Mouse (Mus musculus) lung, adult 18-20 months (tissue): ENCODE measurements around the gene Hck.
A peak's percentile ranks its signal among the peaks of the same experiment; 100 is the strongest.

Source experiments
- DNase-seq, 2 experiments: peaks; one replicate each; pipeline ENCODE4 v3.0.0; 2022; ENCODE audit warnings: mixed read lengths in 2 of 2

Hck gene

DNA sequence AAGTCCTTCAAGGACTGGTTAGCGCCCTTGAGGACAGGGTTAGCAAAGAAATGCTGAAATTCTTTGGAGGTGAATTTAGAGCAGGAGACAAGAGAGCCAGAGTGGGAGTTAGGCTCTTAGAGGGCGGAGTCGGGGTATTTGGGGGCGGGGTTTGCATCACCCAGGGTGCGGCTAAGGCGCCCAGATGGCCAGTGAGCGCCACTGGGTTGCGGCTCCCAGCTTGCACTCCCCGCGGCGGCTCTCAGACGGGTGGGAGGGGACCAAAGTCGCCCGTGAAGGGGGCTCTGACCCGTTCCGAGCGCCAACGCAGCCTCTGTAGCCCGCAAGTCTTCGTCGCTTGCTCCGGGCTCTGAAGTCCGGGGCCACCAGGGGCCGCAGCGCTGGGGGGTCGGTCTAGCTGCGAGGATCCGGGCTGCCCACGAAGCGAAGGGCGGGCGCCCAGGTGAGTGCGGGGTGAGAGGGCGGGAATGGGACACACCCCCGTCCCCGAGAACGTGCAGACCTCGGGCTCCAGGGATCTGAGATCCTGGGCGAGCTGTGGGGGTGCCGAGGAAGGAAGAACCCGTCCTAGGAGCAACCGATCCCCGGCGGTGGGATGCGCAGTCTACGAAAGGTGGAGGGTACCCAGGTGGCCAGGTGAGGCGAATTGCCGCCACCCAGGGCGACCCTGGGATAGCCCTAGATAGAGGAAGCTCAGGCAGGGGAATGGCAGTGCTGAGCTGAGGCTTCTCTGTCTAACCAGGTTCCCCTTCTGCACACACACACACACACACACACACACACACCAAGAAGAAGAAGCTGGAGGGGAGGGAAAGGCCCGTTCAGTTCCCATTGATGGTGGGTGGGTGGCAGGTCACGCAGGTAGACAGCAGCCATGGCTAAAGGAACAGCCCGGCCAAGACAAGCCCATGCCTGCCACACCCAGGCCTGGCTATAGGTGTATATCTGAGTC, at the start of gene Hck:
Hck (plus strand) TSS at position 156 of the 952 bp plus-strand sequence.
- DNase-seq: peak; percentile 83 to 87

DNA sequence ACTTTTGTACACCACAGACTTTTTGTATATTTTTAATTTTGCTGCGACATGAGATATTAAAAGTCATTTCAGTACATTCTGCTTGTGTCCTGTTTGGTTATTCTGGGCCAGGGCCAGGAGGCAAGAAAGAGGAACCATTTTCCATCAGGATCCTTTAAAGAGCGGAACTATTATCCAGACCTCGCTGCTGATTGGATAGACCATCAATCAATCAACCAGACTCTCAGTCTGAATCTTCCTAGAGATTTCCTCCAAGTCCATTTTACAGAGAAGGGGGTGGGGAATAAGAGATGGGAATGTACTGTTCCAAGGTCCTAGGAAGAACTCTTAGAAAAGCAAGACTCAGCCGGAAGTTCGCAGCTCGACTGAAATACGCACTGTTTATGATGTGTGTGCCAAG, 48.1 kb upstream of the Hck start:
- no peak for DNase-seq

GRCm38 (mm10) chr2:153063394-153063793, 44.9 kb upstream of the Hck start:
- DNase-seq: no peak

DNA sequence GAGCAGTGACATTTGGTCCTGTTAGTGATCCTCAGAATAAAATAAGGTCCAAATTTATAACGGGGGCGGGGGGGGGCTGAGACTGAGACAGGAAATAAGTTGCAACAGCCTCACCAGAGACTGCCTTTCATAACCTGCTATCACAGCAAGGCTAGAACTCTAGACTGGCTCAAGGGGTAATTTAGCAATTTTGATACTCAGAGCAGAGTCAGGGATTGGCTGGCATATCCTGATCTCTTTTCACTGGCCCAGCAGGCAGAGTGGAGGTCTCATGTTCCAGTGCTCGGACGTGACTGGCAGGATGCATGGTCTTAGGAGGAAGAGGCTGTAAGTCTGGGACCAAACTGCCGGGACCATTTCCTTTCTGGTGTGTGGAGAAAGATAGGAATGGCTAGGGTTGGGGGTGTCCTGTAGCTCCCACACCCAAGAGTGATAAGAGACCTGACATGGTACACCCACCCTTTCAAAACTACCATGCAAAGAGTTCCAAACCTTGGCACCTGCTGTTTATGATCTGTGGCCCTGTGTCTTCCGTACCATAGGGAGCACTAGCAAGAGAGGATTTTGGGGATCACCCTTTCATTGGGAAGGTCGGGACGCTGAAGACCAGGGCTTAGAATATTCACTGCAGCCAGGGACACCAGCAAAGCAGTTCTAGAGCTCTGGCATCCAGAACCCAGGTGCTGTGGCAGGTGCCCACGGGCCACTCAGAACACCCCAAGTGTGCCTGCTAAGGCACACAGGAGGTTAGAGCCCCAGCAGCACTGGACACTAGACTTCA, 43.9 kb upstream of the Hck start:
- DNase-seq: peak in 1 of 2 experiments; percentile 41

- DNase-seq: peak; percentile 73 to 84
These were observed 42.3 kb upstream of the Hck start, which contains the start of gene Ccm2l for GRCm38 (mm10) chr2:153065747-153066508. Ccm2l (plus strand) TSS chr2:153065955.

GRCm38 (mm10) chr2:153066991-153067390, 41.3 kb upstream of the Hck start:
- peak; percentile 26 to 54 for DNase-seq

- peak; percentile 34 to 47 for DNase-seq
These were observed 37.3 kb upstream of the Hck start for GRCm38 (mm10) chr2:153070762-153071490.

- no peak for DNase-seq
These were observed 36.6 kb upstream of the Hck start for GRCm38 (mm10) chr2:153071491-153072184.

- no peak for DNase-seq
These were observed 33.6 kb upstream of the Hck start for GRCm38 (mm10) chr2:153074651-153075050.

DNA sequence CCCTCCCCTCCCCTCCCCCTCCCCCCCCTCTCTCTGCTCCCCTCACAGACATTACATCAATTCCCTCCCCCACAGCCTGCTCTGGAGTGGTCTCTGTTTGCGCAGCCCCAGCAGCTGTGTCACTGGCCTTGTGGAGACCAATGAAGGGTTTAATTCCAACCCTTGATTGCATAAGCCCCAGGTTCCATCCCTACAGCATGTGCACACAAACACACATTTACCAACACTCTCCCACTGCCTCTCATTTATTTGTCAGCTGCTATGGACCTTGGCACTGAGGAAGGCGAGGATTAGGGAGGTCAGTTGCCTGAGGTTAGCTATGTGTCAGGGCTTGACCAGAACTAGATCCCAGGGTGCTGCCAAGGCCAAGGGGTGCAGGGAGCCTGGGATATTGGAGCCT, 32.3 kb upstream of the Hck start:
- DNase-seq: no peak

- peak; percentile 68 to 83 for DNase-seq
These were observed 27.3 kb upstream of the Hck start for GRCm38 (mm10) chr2:153080841-153081523.

DNA sequence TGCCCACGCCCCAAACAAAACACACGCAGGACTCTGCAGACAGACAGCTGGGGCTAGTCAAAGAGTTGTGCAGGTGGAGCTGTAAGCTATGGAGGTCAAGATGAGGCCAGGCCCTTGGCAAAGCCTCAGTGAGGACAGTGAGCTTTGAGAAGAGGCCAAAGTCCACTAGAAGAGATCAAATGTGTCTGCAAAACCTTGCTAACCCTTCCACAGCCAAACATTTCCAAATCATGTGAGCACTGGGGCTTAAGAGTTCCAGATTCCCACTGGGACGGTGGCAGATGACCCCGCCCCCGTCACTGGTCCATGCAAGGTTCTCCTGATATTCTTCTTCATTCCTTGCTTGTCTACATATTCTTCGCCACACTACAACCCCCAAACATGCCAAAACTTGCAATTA, 26.4 kb upstream of the Hck start:
- DNase-seq: no peak

- peak; percentile 40 to 43 for DNase-seq
These were observed 25.0 kb upstream of the Hck start for GRCm38 (mm10) chr2:153083275-153083674.

DNA sequence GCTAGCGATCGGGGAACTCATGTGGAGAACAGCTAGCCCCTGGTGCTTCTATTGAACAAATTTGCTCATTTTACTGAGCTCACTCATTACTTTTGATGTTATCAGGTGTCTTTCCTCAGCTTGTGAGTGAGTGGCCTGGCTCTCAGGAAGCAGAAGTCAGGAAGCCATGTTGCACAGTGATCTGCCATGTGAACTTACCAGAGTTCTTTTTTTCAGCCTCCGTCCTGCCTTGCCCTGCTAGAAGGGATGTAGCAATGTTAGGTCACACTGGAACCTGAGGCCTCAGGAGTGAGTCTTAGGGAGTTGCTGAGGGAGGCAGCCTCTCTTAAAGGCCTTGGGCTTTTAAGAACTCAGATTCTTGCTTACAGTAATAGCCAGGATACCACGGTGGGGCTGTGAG, 24.4 kb upstream of the Hck start:
- no peak for DNase-seq

DNA sequence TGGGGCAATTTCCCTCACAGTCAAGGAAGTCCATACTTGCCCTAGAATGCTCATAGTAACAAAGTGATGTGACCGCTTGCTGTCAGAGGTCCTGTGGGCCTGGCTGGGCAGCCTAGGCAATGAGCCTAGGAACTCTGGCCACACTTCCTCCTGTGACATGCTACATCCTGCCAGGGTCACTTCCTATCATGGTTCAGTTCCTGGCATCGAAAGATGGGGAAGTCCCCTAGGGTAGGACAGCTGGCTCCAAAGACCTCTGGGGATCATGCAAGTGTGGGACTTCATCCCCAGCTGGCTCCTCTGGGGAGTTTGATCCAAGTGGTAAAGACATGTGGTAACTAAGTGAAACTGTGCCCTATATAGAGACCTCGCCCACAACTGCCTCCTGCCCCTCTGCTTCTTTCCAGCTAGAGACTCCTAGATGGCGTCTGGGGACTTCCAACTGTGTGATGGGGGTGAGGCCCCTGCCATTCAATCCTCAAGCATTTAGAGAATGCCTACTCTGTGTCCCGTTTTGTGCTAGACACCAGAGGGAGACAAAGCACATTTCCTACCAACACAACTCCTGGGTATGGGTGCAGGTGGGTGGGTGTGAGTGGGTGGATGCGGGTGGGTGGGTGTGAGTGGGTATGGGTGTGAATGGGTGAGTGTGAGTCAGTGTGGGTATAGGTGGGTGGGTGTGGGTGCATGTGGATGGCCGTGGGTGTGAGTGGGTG, 23.8 kb upstream of the Hck start:
- peak; percentile 50 to 51 for DNase-seq

- no peak for DNase-seq
These were observed 22.7 kb upstream of the Hck start for GRCm38 (mm10) chr2:153085556-153085955.

DNA sequence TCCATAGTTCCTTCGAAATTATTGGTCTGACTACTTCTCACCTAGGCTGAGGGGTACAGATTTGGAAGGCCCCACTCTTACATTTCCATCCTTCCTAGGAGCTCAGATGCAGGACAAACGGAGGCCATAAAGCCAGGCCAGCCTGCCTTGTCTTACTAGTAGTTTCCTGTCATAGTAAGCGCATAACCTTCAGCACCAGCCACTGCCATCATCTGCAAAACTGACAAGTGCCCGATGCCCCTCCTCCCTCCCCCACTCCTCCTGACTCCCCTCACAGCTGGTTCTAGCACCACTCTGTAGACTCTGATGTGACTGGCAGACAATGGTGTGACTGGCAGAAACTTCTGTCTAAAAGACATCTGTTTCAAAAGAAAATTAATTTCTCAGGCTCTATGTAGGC, 22.1 kb upstream of the Hck start:
- no peak for DNase-seq

DNA sequence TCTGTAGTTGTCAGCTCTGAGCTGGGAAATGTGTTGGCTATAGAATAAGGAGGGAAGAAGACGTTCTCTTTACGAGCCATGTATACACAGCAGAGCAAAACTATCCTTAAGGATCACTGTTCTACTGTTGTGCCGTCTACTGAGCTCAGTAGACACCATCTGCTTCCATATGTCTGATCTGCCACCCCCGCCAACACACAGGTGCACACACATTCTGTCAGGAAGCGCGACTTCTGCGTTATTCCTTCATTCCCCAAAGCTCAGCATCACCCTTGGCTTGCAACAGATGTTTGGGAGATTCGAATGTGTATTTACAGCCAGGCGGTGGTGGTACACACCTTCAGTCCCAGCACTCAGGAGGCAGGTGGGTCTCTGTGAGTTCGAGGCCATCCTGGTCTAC, 21.2 kb upstream of the Hck start:
- DNase-seq: no peak

DNA sequence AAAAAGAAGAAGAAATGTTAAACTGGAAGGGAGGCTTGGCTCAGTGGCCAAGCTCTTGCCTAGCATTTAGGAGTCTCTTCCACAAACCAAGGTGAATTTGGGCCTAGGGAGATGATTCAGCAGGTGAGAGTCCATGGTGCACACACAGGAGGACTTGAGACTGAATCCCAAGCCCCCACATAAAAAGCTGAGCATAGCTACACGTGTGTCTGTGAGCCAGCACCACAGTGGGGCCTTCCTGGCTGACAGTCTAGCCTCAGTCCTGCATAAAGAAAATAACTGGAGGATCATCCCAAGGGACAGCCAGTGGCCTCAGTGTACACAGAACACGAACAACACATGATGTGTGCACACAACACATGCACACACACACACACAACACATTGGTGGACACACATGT, 19.0 kb upstream of the Hck start:
- no peak for DNase-seq

DNA sequence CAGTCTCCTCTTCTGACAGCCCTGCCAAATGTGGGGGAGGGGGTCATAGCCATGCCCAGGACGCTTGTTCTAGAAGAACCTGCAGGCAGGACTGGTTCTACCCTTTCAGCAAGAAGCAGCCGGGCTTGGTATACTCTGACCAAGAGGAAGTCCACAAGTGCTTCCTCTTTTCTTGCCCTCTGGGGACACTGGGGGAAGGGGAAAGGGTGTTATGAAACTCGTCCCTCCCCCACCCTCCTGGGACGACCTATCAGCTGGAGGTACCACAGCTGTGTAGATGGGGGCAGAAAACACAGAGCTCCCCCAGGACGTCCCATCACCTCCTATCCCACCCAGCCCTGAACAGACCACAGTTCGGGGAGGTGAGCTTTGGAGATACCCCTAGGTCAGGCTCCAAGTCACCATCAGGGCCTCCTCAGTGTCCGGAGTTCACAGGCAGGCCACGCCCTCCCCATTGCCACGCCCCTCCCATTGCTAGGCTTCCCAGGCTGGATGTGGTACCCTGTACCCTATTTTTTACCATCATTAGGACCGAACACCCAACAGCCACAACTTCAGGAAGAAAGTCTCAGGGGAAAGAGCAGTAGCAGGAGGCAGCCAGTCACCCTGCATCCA, 17.6 kb upstream of the Hck start:
- DNase-seq: peak; percentile 79 to 81
